Mouse (Mus musculus) CH12.LX (cell line): Measurements from ENCODE around the gene Anks1b. TPM values are rescaled to one million over a fixed set of nuclear protein-coding genes. Genes with fewer than 3 reads are reported as not detected.

Experiments used
- DNase-seq: peaks from one replicate; pipeline ENCODE4 v3.0.0-alpha.2; 2013; ENCODE audit errors: extremely low read depth
- H3K27ac ChIP-seq: 2 replicates; pipeline ENCODE4 v1.5.1; 2012; ENCODE audit warnings: low read depth, mild to moderate bottlenecking, control low read depth, moderate library complexity; ENCODE audit not compliant: insufficient read depth
- H3K27me3 ChIP-seq: replicated peaks from 2 replicates; pipeline ENCODE3; 2012; ENCODE audit warnings: inconsistent platforms
- H3K36me3 ChIP-seq, 2 experiments: replicated peaks in 1 of 2; 2 replicates each; pipeline versions ENCODE3 to v1.6.1; 2012; ENCODE audit warnings: inconsistent platforms in 1 of 2, low read length in 1 of 2, mild to moderate bottlenecking in 1 of 2, mixed read lengths in 1 of 2, moderate library complexity in 1 of 2; ENCODE audit not compliant: control insufficient read depth in 1 of 2, insufficient read depth in 1 of 2
- H3K4me1 ChIP-seq, 2 experiments: 2 replicates each; pipeline ENCODE4 v1.6.1; 2012; ENCODE audit warnings: inconsistent platforms in 1 of 2, moderate library complexity in 1 of 2; ENCODE audit not compliant: insufficient read depth in 2 of 2, control insufficient read depth in 1 of 2
- H3K4me2 ChIP-seq: 2 replicates; pipeline ENCODE4 v1.6.1; 2012; ENCODE audit warnings: low read depth, mild to moderate bottlenecking, control low read depth; ENCODE audit not compliant: poor library complexity, insufficient read depth, severe bottlenecking
- H3K4me3 ChIP-seq, 3 experiments: fragments of 150-350 bp in 1 of 3; sonication (generic) in 1 of 3; replicated peaks in 1 of 3; 2 replicates each; pipeline versions ENCODE3 to v1.5.1; 2011 to 2012; ENCODE audit warnings: low read depth in 2 of 3, low read length in 2 of 3, mild to moderate bottlenecking in 2 of 3, moderate library complexity in 2 of 3, control low read depth in 1 of 3, improper control_type of control experiment in 1 of 3, inconsistent platforms in 1 of 3, mixed read lengths in 1 of 3; ENCODE audit not compliant: poor library complexity in 1 of 3
- H3K79me2 ChIP-seq: replicated peaks from 2 replicates; pipeline ENCODE4 v1.6.1; 2012; ENCODE audit warnings: mild to moderate bottlenecking, moderate library complexity; ENCODE audit not compliant: control insufficient read depth, poor library complexity, insufficient read depth, severe bottlenecking; ENCODE audit errors: extremely low read depth
- H3K9ac ChIP-seq: 2 replicates; pipeline ENCODE4 v1.6.1; 2012; ENCODE audit warnings: low read depth, mild to moderate bottlenecking, control low read depth, moderate library complexity; ENCODE audit not compliant: insufficient read depth
- H3K9me3 ChIP-seq: replicated peaks from 2 replicates; pipeline ENCODE3; 2012; ENCODE audit warnings: low read length, inconsistent platforms, mixed read lengths
- CHD2 ChIP-seq: IDR thresholded peaks from 2 replicates; pipeline ENCODE4 v1.6.1; 2011; ENCODE audit warnings: low read length, improper control_type of control experiment
- CTCF ChIP-seq, 2 experiments: IDR thresholded peaks in 1 of 2; conservative IDR thresholded peaks in 1 of 2; 2 replicates each; pipeline ENCODE4 v1.5.1; 2011 to 2012; ENCODE audit warnings: low read depth in 2 of 2, low read length in 2 of 2, improper control_type of control experiment in 1 of 2, inconsistent platforms in 1 of 2, mild to moderate bottlenecking in 1 of 2, moderate library complexity in 1 of 2
- E2F4 ChIP-seq: IDR thresholded peaks from 2 replicates; pipeline ENCODE4 v1.6.1; 2011; ENCODE audit warnings: low read depth, low read length, improper control_type of control experiment; ENCODE audit not compliant: insufficient replicate concordance
- ELF1 ChIP-seq: IDR thresholded peaks from 2 replicates; pipeline ENCODE4 v1.6.1; 2014; ENCODE audit warnings: low read depth, mild to moderate bottlenecking, inconsistent platforms, low read length, improper control_type of control experiment
- ETS1 ChIP-seq: conservative IDR thresholded peaks from 2 replicates; pipeline ENCODE4 v1.6.1; 2012; ENCODE audit warnings: low read depth, mild to moderate bottlenecking, inconsistent platforms, low read length, improper control_type of control experiment, moderate library complexity
- GABPA ChIP-seq: IDR thresholded peaks from 2 replicates; pipeline ENCODE4 v1.6.1; 2012; ENCODE audit warnings: low read depth, low read length, improper control_type of control experiment, inconsistent platforms; ENCODE audit not compliant: insufficient replicate concordance
- HCFC1 ChIP-seq: IDR thresholded peaks from 2 replicates; pipeline ENCODE4 v1.6.1; 2012; ENCODE audit warnings: low read depth, mild to moderate bottlenecking, inconsistent platforms, low read length, improper control_type of control experiment
- IRF4 ChIP-seq: IDR thresholded peaks from 2 replicates; pipeline ENCODE4 v1.6.1; 2014; ENCODE audit warnings: low read depth, mild to moderate bottlenecking, inconsistent platforms, low read length, improper control_type of control experiment
- MAFK ChIP-seq: IDR thresholded peaks from 2 replicates; pipeline ENCODE4 v1.6.1; 2011; ENCODE audit warnings: low read length, improper control_type of control experiment; ENCODE audit not compliant: insufficient replicate concordance
- MAZ ChIP-seq: IDR thresholded peaks from 2 replicates; pipeline ENCODE4 v1.6.1; 2012; ENCODE audit warnings: low read depth, mild to moderate bottlenecking, inconsistent platforms, low read length, improper control_type of control experiment, moderate library complexity
- NELFE ChIP-seq: IDR thresholded peaks from 2 replicates; pipeline ENCODE4 v1.6.1; 2011; ENCODE audit warnings: low read depth, low read length, improper control_type of control experiment
- PAX5 ChIP-seq: IDR thresholded peaks from 2 replicates; pipeline ENCODE4 v1.6.1; 2012; ENCODE audit warnings: low read length, inconsistent platforms, mixed read lengths
- POLR2AphosphoS2 ChIP-seq: IDR thresholded peaks from 2 replicates; pipeline ENCODE4 v1.6.1; 2011; ENCODE audit warnings: low read depth, low read length, improper control_type of control experiment
- RCOR1 ChIP-seq: conservative IDR thresholded peaks from 2 replicates; pipeline ENCODE4 v1.6.1; 2012; ENCODE audit warnings: low read depth, mild to moderate bottlenecking, inconsistent platforms, low read length, improper control_type of control experiment
- SMC3 ChIP-seq: IDR thresholded peaks from 2 replicates; pipeline ENCODE4 v1.6.1; 2011; ENCODE audit warnings: low read depth, low read length, improper control_type of control experiment
- TBP ChIP-seq: conservative IDR thresholded peaks from 2 replicates; pipeline ENCODE4 v1.6.1; 2011; ENCODE audit warnings: low read depth, low read length, improper control_type of control experiment
- ZC3H11A ChIP-seq: IDR thresholded peaks from 2 replicates; pipeline ENCODE4 v1.6.1; 2012; ENCODE audit warnings: low read depth, mild to moderate bottlenecking, inconsistent platforms, low read length, improper control_type of control experiment
- ZMIZ1 ChIP-seq: IDR thresholded peaks from 2 replicates; pipeline ENCODE4 v1.6.1; 2012; ENCODE audit warnings: low read depth, mild to moderate bottlenecking, inconsistent platforms, low read length, improper control_type of control experiment
- dilution Hi-C: fragments of 300-500 bp; cut with MboI; formaldehyde crosslinking; loops from 2 replicates; pipeline ENCODE4 v1.14.3; 2020; ENCODE audit warnings: low sequenced_read_pairs; ENCODE audit not compliant: extremely low pct_unique_long_range_greater_than_20kb, extremely low pct_ligation_motif_present
- in situ Hi-C: fragments of 300-500 bp; cut with MboI; formaldehyde crosslinking; loops from 3 replicates; pipeline ENCODE4 v1.14.3; 2019; ENCODE audit warnings: low sequenced_read_pairs, low pct_ligation_motif_present, low pct_unique_long_range_greater_than_20kb, mixed read lengths
- polyA plus RNA-seq: library from polyadenylated mRNA; unstranded; fragments of >175 nt; gene quantifications from 2 replicates; pipeline ENCODE4 v1.2.1, GENCODE M21; 2012; ENCODE audit warnings: low read depth; ENCODE audit not compliant: insufficient read length
- total RNA-seq, 2 experiments: library from RNA; depleted of rRNA; stranded (reverse); fragments of 300-350 nt in 1 of 2; fragments of >200 nt in 1 of 2; gene quantifications; 2 replicates each; pipeline ENCODE4 v1.2.3; 2012 to 2014

The Anks1b gene
- total and polyA plus RNA-seq, 3 experiments, result 0.17 TPM; not detected in 2

GRCm38 (mm10) chr10:89837476-89837875 lies 35.8 kb upstream of the Anks1b start:
- peak; percentile 34 for DNase-seq
- TF ChIP-seq TBP, result no peak
- no peak for TF ChIP-seq MAFK
- TF ChIP-seq POLR2AphosphoS2, result no peak
- TF ChIP-seq IRF4, result 0 out of 2 replicates have a peak, but pooled peaks have one; percentile 19
- TF ChIP-seq MAZ, result no peak
- peak; percentile 6; the same call in 1 of the 2 replicates for TF ChIP-seq SMC3
- TF ChIP-seq HCFC1, result no peak
- TF ChIP-seq RCOR1, result no peak
- no peak for TF ChIP-seq ZMIZ1
- no peak for TF ChIP-seq ELF1
- no peak for TF ChIP-seq E2F4
- TF ChIP-seq CTCF (conservative IDR thresholded peaks at IDR 0.05 in 1 of 2, IDR thresholded peaks at IDR 0.05 in 1 of 2; ENCODE audit: low read depth in 2 of 2, low read length in 2 of 2), result peak in 1 of 2 experiments; percentile 52; a peak in 2 of 4 replicates
- TF ChIP-seq, all 38 proteins: peak for 3
- in situ Hi-C loops, result no loop called here

GRCm38 (mm10) chr10:89838834-89839233 lies 34.5 kb upstream of the Anks1b start:
- no peaks in the 10 kb centered on the region; a peak in 1 of 4 replicates for H3K4me1 ChIP-seq
- dilution Hi-C loops, result no loop called here

More at GRCm38 (mm10) chr10:89837476-89837875, 35.8 kb upstream of the Anks1b start:
- H3K79me2 ChIP-seq, result no peaks in the 10 kb centered on the region
- no peaks in the 10 kb centered on the region for H3K27me3 ChIP-seq
- no peak overlapping the region for H3K9ac ChIP-seq
- no peak overlapping the region for H3K4me2 ChIP-seq
- H3K4me3 ChIP-seq, result no peak overlapping the region
- no peak overlapping the region for H3K27ac ChIP-seq
- H3K9me3 ChIP-seq, result no peaks in the 10 kb centered on the region
- dilution Hi-C loops, result no loop called here
- H3K4me1 ChIP-seq, result no peaks in the 10 kb centered on the region
- no peaks in the 10 kb centered on the region for H3K36me3 ChIP-seq

More at GRCm38 (mm10) chr10:89838834-89839233, 34.5 kb upstream of the Anks1b start:
- H3K36me3 ChIP-seq, result no peaks in the 10 kb centered on the region
- no peak overlapping the region for H3K4me2 ChIP-seq
- no peaks in the 10 kb centered on the region for H3K9me3 ChIP-seq
- no peak for DNase-seq
- H3K79me2 ChIP-seq, result no peaks in the 10 kb centered on the region
- H3K9ac ChIP-seq, result no peak overlapping the region
- no peak overlapping the region for H3K4me3 ChIP-seq
- no peak overlapping the region for H3K27ac ChIP-seq
- in situ Hi-C loops, result no loop called here
- no peaks in the 10 kb centered on the region for H3K27me3 ChIP-seq
- TF ChIP-seq ZC3H11A (no peak), CTCF (conservative IDR thresholded peaks at IDR 0.05 in 1 of 2, IDR thresholded peaks at IDR 0.05 in 1 of 2; ENCODE audit: low read depth in 2 of 2, low read length in 2 of 2) (no peak), NELFE (no peak), TBP (no peak), GABPA (no peak), CHD2 (no peak), ELF1 (no peak), PAX5 (no peak), MAFK (no peak), ETS1 (no peak)
